Mouse (Mus musculus): Measurements from ENCODE around the gene Zdhhc18.

GRCm38 (mm10) chr4:133665118-133665517, 15.2 kb upstream of the Zdhhc18 start:
- TF ChIP-seq GATA1 (IDR thresholded peaks at IDR 0.05; ENCODE audit: borderline replicate concordance, low read length) (no peak), FLI1 (IDR thresholded peaks at IDR 0.05; ENCODE audit: low read length) (no peak)
